Mouse (Mus musculus) forebrain, embryonic 16.5 days (tissue): Measurements from ENCODE around the gene Rc3h2. TPM values are rescaled to one million over a fixed set of nuclear protein-coding genes. Genes with fewer than 3 reads are reported as not detected.

Experiments used
- ATAC-seq: fragments of 200-750 bp; cut with Nextera tagmentation; 2 replicates; pipeline ENCODE4 v1.8.0; 2017; ENCODE audit warnings: mild to moderate bottlenecking, moderate library complexity
- H3K27ac ChIP-seq: fragments of 300-500 bp; sonication (generic); 2 replicates; pipeline ENCODE4 v1.5.1; 2014; ENCODE audit warnings: low read length, control low read depth
- H3K27me3 ChIP-seq: fragments of 300-500 bp; sonication (generic); replicated peaks from 2 replicates; pipeline ENCODE4 v1.6.1; 2014; ENCODE audit warnings: low read length; ENCODE audit not compliant: control insufficient read depth, insufficient read depth
- H3K36me3 ChIP-seq: fragments of 300-500 bp; sonication (generic); 2 replicates; pipeline ENCODE4 v1.6.1; 2014; ENCODE audit not compliant: control insufficient read depth, insufficient read depth
- H3K4me1 ChIP-seq: fragments of 300-500 bp; sonication (generic); replicated peaks from 2 replicates; pipeline ENCODE4 v1.6.1; 2014; ENCODE audit warnings: low read length; ENCODE audit not compliant: control insufficient read depth, insufficient read depth
- H3K4me2 ChIP-seq: fragments of 300-500 bp; sonication (generic); 2 replicates; pipeline ENCODE4 v1.6.1; 2014; ENCODE audit warnings: mild to moderate bottlenecking, low read length, control low read depth
- H3K4me3 ChIP-seq: fragments of 300-500 bp; sonication (generic); replicated peaks from 2 replicates; pipeline ENCODE4 v1.5.1; 2014; ENCODE audit warnings: mild to moderate bottlenecking, low read length, control low read depth
- H3K9ac ChIP-seq: fragments of 300-500 bp; sonication (generic); replicated peaks from 2 replicates; pipeline ENCODE4 v1.6.1; 2014; ENCODE audit warnings: low read depth, low read length, control low read depth
- H3K9me3 ChIP-seq: fragments of 300-500 bp; sonication (generic); 2 replicates; pipeline ENCODE4 v1.6.1; 2016; ENCODE audit warnings: low read length; ENCODE audit not compliant: control insufficient read depth
- WGBS: fragments of 180-500 bp; shearing (Covaris S2); extraction: QIAGEN DNeasy Blood & Tissue Kit; methylation state at CpG from one replicate; pipeline ENCODE4 v1.1.7; 2014; 5-methylcytosine and 5-hydroxymethylcytosine counted together
- polyA plus RNA-seq: library from polyadenylated mRNA; unstranded; fragments of >200 nt; fragmentation: Nextera tagmentation; extraction: Ambion mirVana; gene quantifications from 2 replicates; pipeline ENCODE4 v1.2.1, GENCODE M21; 2015

Gene Rc3h2
- polyA plus RNA-seq, 1 experiment from 2014 or later: 28.1 TPM

DNA sequence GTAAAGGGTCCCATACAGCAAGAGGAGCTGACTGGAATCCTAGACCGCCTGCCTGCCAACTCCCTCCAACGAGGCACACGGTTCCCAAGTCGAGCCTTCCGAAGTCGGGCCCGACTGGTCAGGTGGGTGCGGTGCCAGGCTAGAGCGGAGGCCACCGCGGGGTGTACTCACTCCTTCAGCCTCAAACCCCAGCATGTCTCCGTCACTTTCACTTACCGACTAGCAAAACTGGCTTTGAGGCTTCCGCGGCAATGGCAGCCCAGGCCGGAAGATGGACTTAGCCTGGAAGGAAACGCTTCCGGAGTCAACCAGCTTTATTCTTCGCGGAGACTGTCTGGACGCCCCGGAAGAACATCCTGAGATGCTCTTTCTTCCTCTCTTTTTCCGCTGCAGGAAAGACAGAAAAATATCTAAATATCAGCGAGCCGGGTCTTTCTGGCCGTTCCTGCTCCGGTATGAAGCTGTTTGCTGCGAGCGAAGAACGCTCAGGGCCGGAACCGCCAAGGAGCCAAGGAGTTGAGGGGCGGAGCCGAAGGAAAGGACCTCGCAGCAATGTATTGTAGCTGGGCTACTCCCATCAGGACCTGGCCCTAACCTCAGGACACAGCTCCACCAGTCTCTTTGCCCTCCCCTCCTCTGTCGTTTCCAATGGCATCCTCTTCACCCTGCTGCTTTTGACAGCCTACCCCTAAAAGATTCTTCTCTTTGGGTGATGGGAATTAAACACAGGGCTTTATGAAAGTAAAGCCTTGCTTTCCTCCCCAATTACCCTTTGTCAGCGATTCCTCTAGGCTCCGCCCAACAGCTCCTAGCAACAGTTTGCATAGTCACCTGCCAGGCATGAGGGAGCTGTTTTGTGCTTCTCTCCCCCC is 8.1 kb upstream of the Rc3h2 start:
- H3K27ac ChIP-seq: peak overlapping the region; percentile 99
- peak overlapping the region; percentile 74 for H3K9ac ChIP-seq
- WGBS: under 1% methylated on average over 38 of the region's 38 CpGs
- H3K4me2 ChIP-seq: peak overlapping the region; percentile 92
- peaks cover 12% of the 10 kb centered on the region; the same call in 1 of the 2 replicates for H3K36me3 ChIP-seq
- peak; percentile 96 for ATAC-seq
- no peaks in the 10 kb centered on the region for H3K9me3 ChIP-seq
- peak overlapping the region; percentile 70 for H3K4me3 ChIP-seq
- peaks cover 12% of the 10 kb centered on the region for H3K4me1 ChIP-seq
- H3K27me3 ChIP-seq: no peaks in the 10 kb centered on the region

DNA sequence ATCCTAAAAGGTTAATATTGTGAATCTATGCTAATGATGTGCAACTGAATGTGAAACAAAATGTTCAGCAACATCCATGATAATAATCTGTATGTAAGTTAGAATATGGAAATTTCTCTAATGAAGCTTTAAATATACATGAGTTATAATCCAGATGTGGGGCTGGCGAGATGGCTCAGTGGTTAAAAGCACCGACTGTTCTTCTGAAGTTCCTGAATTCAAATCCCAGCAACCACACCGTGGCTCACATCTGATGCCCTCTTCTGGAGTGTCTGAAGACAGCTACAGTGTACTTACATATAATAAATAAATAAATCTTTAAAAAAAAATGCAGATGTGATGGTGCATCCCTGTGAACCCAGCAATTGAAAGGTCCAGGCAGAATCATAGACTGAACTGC is 968 bp upstream of the Rc3h2 start:
- 55% methylated on average over 3 of the region's 3 CpGs for WGBS
- Histone ChIP-seq H3K27me3 (no peaks in the 10 kb centered on the region), H3K4me2 (no peak overlapping the region), H3K27ac (no peak overlapping the region), H3K9ac (no peak overlapping the region), H3K9me3 (no peaks in the 10 kb centered on the region), H3K4me1 (peaks cover 8% of the 10 kb centered on the region; the same call in 1 of the 2 replicates), H3K4me3 (no peak overlapping the region), H3K36me3 (peaks cover 3% of the 10 kb centered on the region; the same call in 1 of the 2 replicates)
- no peak for ATAC-seq

DNA sequence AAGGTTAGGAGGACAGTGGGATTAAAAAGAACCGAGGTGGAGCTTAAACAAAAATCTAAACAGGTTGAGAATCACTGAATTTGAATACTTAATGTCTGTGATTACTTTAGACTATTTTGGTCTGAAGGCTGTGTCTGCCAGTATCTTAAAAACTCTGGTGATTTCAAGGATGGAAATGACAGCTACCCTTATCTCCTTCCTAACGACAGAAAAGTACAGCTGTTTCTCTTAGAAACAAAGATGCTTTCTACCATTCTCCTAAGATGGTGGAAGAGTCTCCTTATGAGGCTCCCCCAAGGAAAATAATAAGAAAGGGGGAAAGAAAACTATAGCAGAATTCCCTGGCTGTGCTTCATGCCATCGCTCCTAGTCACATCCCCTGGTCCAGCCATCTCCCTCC is 800 bp downstream of the Rc3h2 start:
- under 1% methylated on average over 3 of the region's 3 CpGs for WGBS
- Histone ChIP-seq H3K9me3 (no peaks in the 10 kb centered on the region), H3K36me3 (no peaks in the 10 kb centered on the region), H3K4me2 (peak overlapping the region; percentile 85), H3K27me3 (no peaks in the 10 kb centered on the region), H3K9ac (peak overlapping the region; percentile 86), H3K4me1 (peaks cover 8% of the 10 kb centered on the region; the same call in 1 of the 2 replicates), H3K27ac (peak overlapping the region; percentile 91), H3K4me3 (peak overlapping the region; percentile 98)
- no peak for ATAC-seq

DNA sequence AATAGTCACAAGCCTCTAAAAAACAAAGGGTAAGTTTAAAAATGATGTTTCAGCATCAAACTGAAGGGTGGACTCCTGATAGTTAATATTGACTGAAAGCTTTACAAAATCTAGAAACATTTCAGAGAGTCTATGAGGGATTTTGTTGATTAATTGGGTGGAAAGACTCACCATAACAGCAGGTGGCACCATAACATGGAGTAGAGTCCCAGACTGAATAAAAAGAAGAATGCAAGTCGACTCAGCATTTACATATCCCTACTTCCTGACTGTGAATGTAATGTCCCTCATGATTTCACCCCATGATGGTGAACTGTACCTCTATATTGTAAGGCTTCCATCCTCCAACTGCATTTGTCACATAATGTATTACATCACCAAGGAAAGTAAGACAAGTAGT is 27.2 kb downstream of the Rc3h2 start:
- WGBS: 57% methylated on average over 1 of the region's 1 CpGs

DNA sequence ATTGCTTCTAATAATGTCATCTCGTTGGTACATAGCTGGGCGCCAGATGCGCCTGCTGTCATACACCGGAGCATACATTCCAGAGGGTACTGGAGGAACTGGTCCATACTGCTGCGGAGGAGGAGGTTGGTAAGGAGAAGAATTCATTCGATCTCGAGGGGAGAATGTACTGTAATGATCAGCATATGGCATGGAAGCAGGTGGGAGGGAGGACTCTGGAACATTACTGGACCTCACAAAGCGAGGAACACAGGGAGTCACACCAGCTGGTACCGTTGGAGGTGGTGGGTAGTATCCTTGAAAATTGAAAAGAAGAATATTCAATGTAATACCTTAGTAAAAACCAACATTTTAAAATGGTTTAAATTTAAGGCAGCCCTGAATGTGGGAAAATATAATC is 39.8 kb downstream of the Rc3h2 start:
- Histone ChIP-seq H3K27ac (no peak overlapping the region), H3K4me1 (no peaks in the 10 kb centered on the region), H3K9ac (no peak overlapping the region), H3K4me3 (no peak overlapping the region), H3K36me3 (peaks cover 20% of the 10 kb centered on the region), H3K9me3 (no peaks in the 10 kb centered on the region), H3K27me3 (no peaks in the 10 kb centered on the region), H3K4me2 (no peak overlapping the region)
- WGBS: 94% methylated on average over 9 of the region's 9 CpGs
- ATAC-seq: no peak

More for the DNA sequence above, 27.2 kb downstream of the Rc3h2 start:
- no peaks in the 10 kb centered on the region for H3K4me1 ChIP-seq
- H3K9ac ChIP-seq: no peak overlapping the region
- no peaks in the 10 kb centered on the region for H3K9me3 ChIP-seq
- no peak for ATAC-seq
- no peaks in the 10 kb centered on the region for H3K27me3 ChIP-seq
- no peak overlapping the region for H3K4me3 ChIP-seq
- H3K4me2 ChIP-seq: no peak overlapping the region
- H3K36me3 ChIP-seq: peaks cover 23% of the 10 kb centered on the region
- no peak overlapping the region for H3K27ac ChIP-seq

DNA sequence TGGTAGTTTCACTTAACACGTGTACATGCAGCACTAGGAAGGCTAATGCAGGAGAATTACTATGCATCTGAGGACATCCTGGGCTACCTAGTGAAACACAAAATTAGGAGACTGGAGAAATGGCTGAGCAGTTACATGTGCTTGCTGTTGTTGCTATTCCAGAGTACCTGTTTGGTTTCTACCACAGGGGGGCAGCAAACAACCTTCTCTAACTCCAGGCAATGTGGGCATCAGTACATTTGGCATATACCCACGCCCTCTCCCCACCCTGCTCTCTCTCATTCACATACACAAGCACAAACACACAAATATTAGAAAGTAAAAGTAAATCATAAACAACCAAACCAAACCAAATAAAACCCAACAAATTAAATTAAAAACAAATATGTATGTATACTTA is 42.5 kb downstream of the Rc3h2 start:
- Histone ChIP-seq H3K27ac (no peak overlapping the region), H3K36me3 (peaks cover 26% of the 10 kb centered on the region), H3K27me3 (no peaks in the 10 kb centered on the region), H3K4me3 (no peak overlapping the region), H3K4me1 (no peaks in the 10 kb centered on the region), H3K9ac (no peak overlapping the region), H3K9me3 (no peaks in the 10 kb centered on the region), H3K4me2 (no peak overlapping the region)
- WGBS: 60% methylated on average over 2 of the region's 2 CpGs
- ATAC-seq: peak; percentile 57; the same call in 1 of the 2 replicates

DNA sequence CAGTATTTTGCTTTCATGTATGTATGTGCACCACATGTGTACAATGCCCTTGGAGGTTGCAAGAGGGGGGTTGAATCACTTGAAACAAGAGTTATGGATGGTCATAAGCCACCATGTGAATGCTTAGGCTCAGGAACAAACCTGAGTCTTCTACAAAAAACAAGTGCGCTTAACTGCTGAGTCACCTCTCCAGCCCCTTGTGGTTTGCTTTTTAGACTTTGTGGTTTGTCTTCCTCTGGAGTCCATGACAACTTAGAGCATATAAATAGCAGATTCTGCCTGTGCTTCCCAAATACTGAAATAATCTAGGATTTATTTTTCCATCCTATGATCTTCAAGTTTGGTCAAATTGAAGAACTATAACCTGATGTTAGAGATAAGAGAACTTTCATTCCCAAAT is 46.7 kb downstream of the Rc3h2 start:
- no peaks in the 10 kb centered on the region for H3K9me3 ChIP-seq
- 100% methylated on average over 1 of the region's 1 CpGs for WGBS
- no peaks in the 10 kb centered on the region for H3K4me1 ChIP-seq
- H3K4me2 ChIP-seq: no peak overlapping the region
- H3K36me3 ChIP-seq: peaks cover 16% of the 10 kb centered on the region
- H3K27me3 ChIP-seq: no peaks in the 10 kb centered on the region
- no peak for ATAC-seq
- no peak overlapping the region for H3K4me3 ChIP-seq
- H3K27ac ChIP-seq: no peak overlapping the region
- H3K9ac ChIP-seq: no peak overlapping the region

DNA sequence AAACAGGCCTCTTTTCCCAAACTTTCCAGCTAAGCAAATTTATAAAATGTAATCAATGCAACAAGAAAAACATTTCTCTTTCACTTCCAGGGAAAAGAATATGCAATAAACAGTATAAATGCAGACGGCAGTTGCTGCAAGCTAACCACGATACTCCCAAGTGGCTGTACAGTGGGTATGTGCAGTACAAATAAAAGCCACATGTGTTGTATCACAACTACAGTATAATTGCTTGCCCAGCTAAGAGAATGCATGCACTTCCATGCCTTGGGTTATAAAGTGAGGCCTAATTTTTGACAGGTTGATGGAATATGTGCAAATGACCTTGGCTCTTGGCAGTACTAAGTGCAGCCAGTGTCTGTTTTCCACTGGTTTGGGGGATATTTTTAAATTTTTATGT is 52.1 kb downstream of the Rc3h2 start:
- no peaks in the 10 kb centered on the region for H3K4me1 ChIP-seq
- H3K9me3 ChIP-seq: no peaks in the 10 kb centered on the region
- no peak overlapping the region for H3K4me3 ChIP-seq
- no peaks in the 10 kb centered on the region for H3K27me3 ChIP-seq
- 99% methylated on average over 2 of the region's 2 CpGs for WGBS
- ATAC-seq: no peak
- H3K27ac ChIP-seq: no peak overlapping the region
- H3K36me3 ChIP-seq: peaks cover 4% of the 10 kb centered on the region
- H3K4me2 ChIP-seq: no peak overlapping the region
- H3K9ac ChIP-seq: no peak overlapping the region

DNA sequence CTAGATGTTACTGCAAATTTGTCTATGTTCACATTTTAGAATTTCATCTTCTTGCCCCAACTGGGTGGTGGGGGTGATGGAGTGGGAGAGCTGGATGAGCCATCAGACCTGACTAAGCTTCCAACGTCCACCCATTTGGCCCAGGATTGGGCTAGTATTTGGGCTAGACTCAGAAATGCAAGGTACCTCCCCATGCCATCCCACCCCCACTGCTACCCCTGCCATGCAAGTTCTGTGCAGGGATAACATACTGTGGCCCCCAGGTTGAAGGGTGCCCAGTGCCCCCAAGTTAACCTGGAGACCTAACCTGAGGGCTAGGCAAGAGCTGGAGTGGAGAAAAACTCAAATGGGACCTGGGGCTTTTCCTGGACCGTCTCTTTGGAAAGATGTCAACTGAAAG is 62.8 kb downstream of the Rc3h2 start:
- H3K4me1 ChIP-seq: peaks cover 14% of the 10 kb centered on the region
- ATAC-seq: no peak
- H3K36me3 ChIP-seq: peaks cover 13% of the 10 kb centered on the region
- no peak overlapping the region for H3K9ac ChIP-seq
- H3K27ac ChIP-seq: no peak overlapping the region
- H3K9me3 ChIP-seq: no peaks in the 10 kb centered on the region
- 91% methylated on average over 2 of the region's 2 CpGs for WGBS
- H3K4me2 ChIP-seq: no peak overlapping the region
- no peak overlapping the region for H3K4me3 ChIP-seq
- H3K27me3 ChIP-seq: no peaks in the 10 kb centered on the region
